Mouse (Mus musculus) olfactory bulb, adult 2 months (tissue): ENCODE data around the gene Wdfy2.

Experiments
- CTCF ChIP-seq: fragments of 200-500 bp; IDR thresholded peaks from 2 replicates; pipeline ENCODE4 v1.5.1; 2012; ENCODE audit warnings: low read depth, mild to moderate bottlenecking, low read length, moderate library complexity; ENCODE audit not compliant: insufficient read depth
- POLR2A ChIP-seq: fragments of 200-500 bp; IDR thresholded peaks from 2 replicates; pipeline ENCODE4 v1.6.1; 2012; ENCODE audit warnings: mild to moderate bottlenecking, low read depth, low read length, moderate library complexity; ENCODE audit not compliant: insufficient read depth

GRCm38 (mm10) chr14:62800791-62801190 lies 36.7 kb upstream of the Wdfy2 start:
- TF ChIP-seq POLR2A (no peak), CTCF (no peak)
